Mouse (Mus musculus) activated CD4-positive, CD25-positive, alpha-beta regulatory T cell, adult 4 months (primary cell): ENCODE results near the gene Scarb1. TPM values are rescaled to one million over a fixed set of nuclear protein-coding genes. Genes with fewer than 3 reads are reported as not detected.

Experiments
- ATAC-seq: one replicate; pipeline ENCODE4 v1.8.0; 2017
- polyA plus RNA-seq, 2 experiments: library from polyadenylated mRNA; unstranded; fragments of 100-300 nt; shearing (Covaris generic); gene quantifications; one replicate each; pipeline ENCODE4 v1.2.1; 2017

The Scarb1 gene
- polyA plus RNA-seq, 2 experiments from 2014 or later = 8.8 to 9.4 TPM

- no peak for ATAC-seq
Observed at GRCm38 (mm10) chr5:125268033-125268765, 72.7 kb downstream of the Scarb1 start.

GRCm38 (mm10) chr5:125267150-125267961, 73.5 kb downstream of the Scarb1 start:
- ATAC-seq = no peak

- no peak for ATAC-seq
Observed at GRCm38 (mm10) chr5:125266128-125266527, 74.8 kb downstream of the Scarb1 start.

- no peak for ATAC-seq
Observed at GRCm38 (mm10) chr5:125264700-125265099, 76.2 kb downstream of the Scarb1 start.

GRCm38 (mm10) chr5:125262578-125262977, 78.3 kb downstream of the Scarb1 start:
- no peak for ATAC-seq

GRCm38 (mm10) chr5:125253917-125254316, 87.0 kb downstream of the Scarb1 start:
- no peak for ATAC-seq

- no peak for ATAC-seq
Observed at GRCm38 (mm10) chr5:125253448-125253847, 87.4 kb downstream of the Scarb1 start.

- no peak for ATAC-seq
Observed at GRCm38 (mm10) chr5:125252664-125253063, 88.2 kb downstream of the Scarb1 start.

- ATAC-seq = no peak
Observed at GRCm38 (mm10) chr5:125251885-125252615, 88.8 kb downstream of the Scarb1 start.

- no peak for ATAC-seq
Observed at GRCm38 (mm10) chr5:125249187-125249586, 91.7 kb downstream of the Scarb1 start.

GRCm38 (mm10) chr5:125246711-125247110, 94.2 kb downstream of the Scarb1 start:
- ATAC-seq = no peak

- ATAC-seq = no peak
Observed at GRCm38 (mm10) chr5:125245534-125246151, 95.3 kb downstream of the Scarb1 start.

GRCm38 (mm10) chr5:125244825-125245533, 95.9 kb downstream of the Scarb1 start:
- no peak for ATAC-seq

GRCm38 (mm10) chr5:125243928-125244327, 97.0 kb downstream of the Scarb1 start:
- no peak for ATAC-seq

GRCm38 (mm10) chr5:125242111-125242510, 98.8 kb downstream of the Scarb1 start:
- ATAC-seq = no peak

GRCm38 (mm10) chr5:125241627-125242026, 99.3 kb downstream of the Scarb1 start:
- ATAC-seq = no peak

GRCm38 (mm10) chr5:125240124-125240781, 100.6 kb downstream of the Scarb1 start:
- no peak for ATAC-seq

- no peak for ATAC-seq
Observed at GRCm38 (mm10) chr5:125235874-125236273, 105.0 kb downstream of the Scarb1 start.

GRCm38 (mm10) chr5:125235398-125235797, 105.5 kb downstream of the Scarb1 start:
- no peak for ATAC-seq

- no peak for ATAC-seq
Observed at GRCm38 (mm10) chr5:125234399-125234798, 106.5 kb downstream of the Scarb1 start.

GRCm38 (mm10) chr5:125233478-125233877, 107.4 kb downstream of the Scarb1 start:
- no peak for ATAC-seq
